Comparison of ENCODE assay signal across 23 mouse cellular contexts in the genomic region with DNA sequence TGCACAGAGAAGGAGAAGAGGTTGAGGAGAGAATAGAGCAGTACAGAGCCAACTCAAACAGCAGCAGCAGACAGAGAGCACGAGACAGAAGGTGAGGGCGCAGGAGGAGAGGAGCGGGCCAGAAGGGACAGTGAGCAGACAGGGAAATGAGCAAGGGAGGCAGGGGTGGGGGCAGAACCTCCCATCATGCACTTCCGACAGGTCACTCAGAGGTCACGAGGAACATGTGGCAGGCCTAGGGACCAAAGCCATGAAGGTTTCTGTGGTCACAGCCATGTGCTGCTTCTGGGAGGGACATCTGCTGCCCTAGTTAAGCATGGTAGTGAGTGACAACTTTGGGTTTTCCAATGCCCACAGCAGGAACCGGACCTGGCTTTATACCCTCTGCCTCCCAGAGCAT.
DNase-seq lines count a peak whose midpoint lies in the region; ATAC-seq and TF ChIP-seq lines count a peak whose summit lies in the region.
"Had no signal": no experiment of that assay in that cellular context is flagged by ENCODE, and none has a peak within 500 bp of the region (broad histone marks: within the 10 kb centered on the region; RNA-seq: fewer than 3 reads in every experiment).

No protein-coding gene starts in this region.

- H3K27me3 ChIP-seq in heart, embryonic 15.5 days, result no peaks in the 10 kb centered on the region
- no peaks in the 10 kb centered on the region for H3K27me3 ChIP-seq in midbrain, postnatal 0 days (ENCODE audit: insufficient read depth, low read length)
- H3K27me3 ChIP-seq in midbrain, embryonic 15.5 days (replicated peaks), result no peaks in the 10 kb centered on the region
- H3K27me3 ChIP-seq in hindbrain, postnatal 0 days (ENCODE audit: insufficient read depth, low read length), result no peaks in the 10 kb centered on the region
- H3K27me3 ChIP-seq: embryonic facial prominence, embryonic 13.5 days had no signal

- TF ChIP-seq CTCF in midbrain, postnatal 0 days (IDR thresholded peaks at IDR 0.05), result no peak
- no peak for TF ChIP-seq CTCF in hindbrain, postnatal 0 days (IDR thresholded peaks at IDR 0.05; ENCODE audit: low read depth)

- no peak overlapping the region for H3K9ac ChIP-seq in heart, embryonic 15.5 days
- no peak overlapping the region for H3K9ac ChIP-seq in midbrain, postnatal 0 days (replicated peaks; ENCODE audit: low read length, poor library complexity, severe bottlenecking)
- H3K9ac ChIP-seq in midbrain, embryonic 15.5 days, result no peak overlapping the region
- peak overlapping the region; percentile 46; the same call in 1 of the 2 replicates for H3K9ac ChIP-seq in ES-E14 (ENCODE audit: insufficient read depth, low read depth, low read length, poor library complexity, severe bottlenecking)
- H3K9ac ChIP-seq in hindbrain, postnatal 0 days (replicated peaks; ENCODE audit: low read length), result no peak overlapping the region
- H3K9ac ChIP-seq: embryonic facial prominence, embryonic 13.5 days had no signal

- H3K36me3 ChIP-seq in heart, embryonic 15.5 days, result peaks cover 84% of the 10 kb centered on the region
- H3K36me3 ChIP-seq in midbrain, postnatal 0 days (ENCODE audit: insufficient read depth, low read length), result peaks cover 21% of the 10 kb centered on the region; the same call in 1 of the 2 replicates
- H3K36me3 ChIP-seq in midbrain, embryonic 15.5 days (replicated peaks), result no peaks in the 10 kb centered on the region
- peaks cover 59% of the 10 kb centered on the region for H3K36me3 ChIP-seq in ES-E14 (ENCODE audit: control insufficient read depth, insufficient read depth, low read length, poor library complexity, severe bottlenecking)
- no peaks in the 10 kb centered on the region for H3K36me3 ChIP-seq in hindbrain, postnatal 0 days (ENCODE audit: insufficient read depth, low read length)

- no peak for DNase-seq in heart, adult 9 months (ENCODE audit: low spot score in 2 of 2)
- peak; percentile 24 for DNase-seq in midbrain, postnatal 0 days (ENCODE audit: low spot score)
- DNase-seq in ES-E14 (ENCODE audit: low read depth, low spot score), result no peak
- DNase-seq in hindbrain, postnatal 0 days (ENCODE audit: low spot score), result no peak
- no peak for DNase-seq in urinary bladder, adult 18-20 months (ENCODE audit: low spot score in 2 of 2)
- DNase-seq in layer of hippocampus, adult 9-10 months (ENCODE audit: low spot score), result no peak
- DNase-seq: adrenal gland, postnatal 14 days; cerebellum, adult 11 months; gastrocnemius, postnatal 25 days; heart, adult 2 months; kidney, adult 11 months; kidney, postnatal 10 days; liver; lung, adult 18-20 months; lung, postnatal 14 days; right cerebral cortex, postnatal 4 days had no signal

- WGBS in heart, embryonic 15.5 days, result 82% methylated on average over 6 of the region's 6 CpGs
- WGBS in midbrain, postnatal 0 days, result 90% methylated on average over 6 of the region's 6 CpGs
- WGBS in midbrain, embryonic 15.5 days, result 88% methylated on average over 6 of the region's 6 CpGs
- WGBS in hindbrain, postnatal 0 days, result 66% methylated on average over 6 of the region's 6 CpGs

- in situ Hi-C loops in ES-E14 (cut with MboI; ENCODE audit: low sequenced_read_pairs in 2 of 2, unreplicated experiment in 2 of 2), result no loop called here

- H3K4me2 ChIP-seq in heart, embryonic 15.5 days, result no peak overlapping the region
- no peak overlapping the region for H3K4me2 ChIP-seq in midbrain, postnatal 0 days (ENCODE audit: low read depth, low read length, poor library complexity, severe bottlenecking)
- H3K4me2 ChIP-seq in midbrain, embryonic 15.5 days, result no peak overlapping the region
- no peak overlapping the region for H3K4me2 ChIP-seq in hindbrain, postnatal 0 days (ENCODE audit: low read depth, low read length)
- H3K4me2 ChIP-seq: embryonic facial prominence, embryonic 13.5 days had no signal

- ATAC-seq in heart, embryonic 15.5 days (replicated peaks; ENCODE audit: insufficient number of reproducible peaks, insufficient read depth, low FRiP score, low read depth), result 0 out of 2 replicates have a peak, but pooled peaks have one; percentile 14
- no peak for ATAC-seq in midbrain, postnatal 0 days (ENCODE audit: low FRiP score)
- no peak for ATAC-seq in midbrain, embryonic 15.5 days (replicated peaks)
- peak; percentile 68 for ATAC-seq in hindbrain, postnatal 0 days
- ATAC-seq: activated CD4-positive, CD25-positive, alpha-beta regulatory T cell, adult 4 months; forebrain, embryonic 14.5 days had no signal

- H3K9me3 ChIP-seq in heart, embryonic 15.5 days (replicated peaks), result no peaks in the 10 kb centered on the region
- no peaks in the 10 kb centered on the region for H3K9me3 ChIP-seq in midbrain, postnatal 0 days (ENCODE audit: low read length)
- H3K9me3 ChIP-seq in midbrain, embryonic 15.5 days, result no peaks in the 10 kb centered on the region
- H3K9me3 ChIP-seq in ES-E14 (ENCODE audit: control insufficient read depth, insufficient read depth, low read depth, low read length), result no peaks in the 10 kb centered on the region
- H3K9me3 ChIP-seq in hindbrain, postnatal 0 days (ENCODE audit: low read length), result no peaks in the 10 kb centered on the region
- H3K9me3 ChIP-seq: embryonic facial prominence, embryonic 13.5 days had no signal

- H3K27ac ChIP-seq in heart, embryonic 15.5 days, result no peak overlapping the region
- no peak overlapping the region for H3K27ac ChIP-seq in midbrain, postnatal 0 days (ENCODE audit: low read depth, low read length)
- H3K27ac ChIP-seq in midbrain, embryonic 15.5 days, result no peak overlapping the region
- 0 out of 2 replicates have a peak overlapping the region, but pooled peaks have one; percentile 5 for H3K27ac ChIP-seq in ES-E14 (ENCODE audit: insufficient read depth, low read depth, low read length, poor library complexity, severe bottlenecking)
- peak overlapping the region; percentile 1; the same call in 1 of the 2 replicates for H3K27ac ChIP-seq in hindbrain, postnatal 0 days
- H3K27ac ChIP-seq: embryonic facial prominence, embryonic 13.5 days; heart, adult 2 months; left cerebral cortex, adult 2 months; stomach, postnatal 0 days had no signal

- no peak overlapping the region for H3K4me3 ChIP-seq in heart, embryonic 15.5 days
- H3K4me3 ChIP-seq in midbrain, postnatal 0 days (ENCODE audit: low read depth, low read length), result no peak overlapping the region
- no peak overlapping the region for H3K4me3 ChIP-seq in midbrain, embryonic 15.5 days
- H3K4me3 ChIP-seq in ES-E14 (ENCODE audit: insufficient read depth in 1 of 2, low read depth in 1 of 2, low read length in 2 of 2, poor library complexity in 1 of 2, severe bottlenecking in 1 of 2), result no peak overlapping the region
- no peak overlapping the region for H3K4me3 ChIP-seq in hindbrain, postnatal 0 days (ENCODE audit: low read length)
- H3K4me3 ChIP-seq: embryonic facial prominence, embryonic 13.5 days; heart, adult 2 months; left cerebral cortex, adult 2 months had no signal

- no peaks in the 10 kb centered on the region for H3K4me1 ChIP-seq in heart, embryonic 15.5 days (replicated peaks)
- H3K4me1 ChIP-seq in midbrain, postnatal 0 days (ENCODE audit: insufficient read depth, low read length), result no peaks in the 10 kb centered on the region
- H3K4me1 ChIP-seq in midbrain, embryonic 15.5 days, result no peaks in the 10 kb centered on the region
- peaks cover 3 to 13% of the 10 kb centered on the region in 2 experiments; a peak in 3 of 4 replicates for H3K4me1 ChIP-seq in ES-E14 (ENCODE audit: control insufficient read depth in 2 of 2, insufficient read depth in 2 of 2, low read length in 2 of 2, poor library complexity in 1 of 2)
- no peaks in the 10 kb centered on the region for H3K4me1 ChIP-seq in hindbrain, postnatal 0 days (ENCODE audit: insufficient read depth, low read length)
- H3K4me1 ChIP-seq: embryonic facial prominence, embryonic 13.5 days had no signal

TF ChIP-seq in ES-E14, 5 proteins besides CTCF, POLR2A, EP300 and RAD21:
- TF ChIP-seq MAFK (IDR thresholded peaks at IDR 0.05; ENCODE audit: insufficient read depth, low read depth, low read length) (no peak), ZNF384 (IDR thresholded peaks at IDR 0.05; ENCODE audit: low read depth, low read length) (no peak), CHD2 (IDR thresholded peaks at IDR 0.05; ENCODE audit: low read depth, low read length) (no peak), HCFC1 (IDR thresholded peaks at IDR 0.05; ENCODE audit: borderline replicate concordance, insufficient read depth, low read length) (no peak), ZC3H11A (IDR thresholded peaks at IDR 0.05; ENCODE audit: borderline replicate concordance, low read depth, low read length) (no peak)

Comparison
In these comparisons a context has a peak if more than half of its experiments do, and no peak if none do; other contexts are left out.
1. ATAC-seq: peak in heart, embryonic 15.5 days (single experiment) and hindbrain, postnatal 0 days (single experiment); none in midbrain, postnatal 0 days (single experiment) and midbrain, embryonic 15.5 days (single experiment).
2. H3K27ac ChIP-seq: peak in ES-E14 (single experiment) and hindbrain, postnatal 0 days (single experiment); none in heart, embryonic 15.5 days (single experiment), midbrain, postnatal 0 days (single experiment) and midbrain, embryonic 15.5 days (single experiment).